Mouse (Mus musculus) testis, postnatal 10 days (tissue): Measurements from ENCODE around the gene Cdipt.

Experiments
- DNase-seq: peaks from one replicate; pipeline ENCODE4 v3.0.0; 2021; ENCODE audit warnings: low spot score

Gene Cdipt

DNA sequence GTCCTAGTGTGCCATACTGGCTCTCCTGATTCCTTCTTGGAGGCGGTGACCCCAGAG lies at the start of gene Cdipt:
Gene Cdipt, plus strand, starts transcription at position 22 of the 57 bp plus-strand sequence.
- DNase-seq, result no peak

DNA sequence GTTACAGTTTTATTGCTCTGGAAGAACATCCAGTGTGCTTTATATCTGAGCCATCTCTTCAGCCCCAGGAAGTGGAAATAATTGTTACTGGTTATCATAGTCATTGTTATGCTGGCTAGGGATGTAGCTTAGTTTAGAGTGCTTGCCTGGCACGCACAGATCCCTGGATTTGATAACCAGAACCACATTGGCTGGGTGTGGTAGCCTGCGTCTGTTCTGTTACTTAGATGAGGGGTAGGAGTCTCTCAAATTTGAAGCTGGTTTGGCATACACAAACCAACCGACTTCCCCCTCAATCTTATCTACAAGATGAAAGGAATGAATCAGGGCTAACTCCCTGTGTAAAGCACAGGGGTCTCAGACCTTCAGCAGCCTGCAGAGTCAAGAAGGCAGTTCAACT lies 49.4 kb upstream of the Cdipt start:
- DNase-seq, result no peak

DNA sequence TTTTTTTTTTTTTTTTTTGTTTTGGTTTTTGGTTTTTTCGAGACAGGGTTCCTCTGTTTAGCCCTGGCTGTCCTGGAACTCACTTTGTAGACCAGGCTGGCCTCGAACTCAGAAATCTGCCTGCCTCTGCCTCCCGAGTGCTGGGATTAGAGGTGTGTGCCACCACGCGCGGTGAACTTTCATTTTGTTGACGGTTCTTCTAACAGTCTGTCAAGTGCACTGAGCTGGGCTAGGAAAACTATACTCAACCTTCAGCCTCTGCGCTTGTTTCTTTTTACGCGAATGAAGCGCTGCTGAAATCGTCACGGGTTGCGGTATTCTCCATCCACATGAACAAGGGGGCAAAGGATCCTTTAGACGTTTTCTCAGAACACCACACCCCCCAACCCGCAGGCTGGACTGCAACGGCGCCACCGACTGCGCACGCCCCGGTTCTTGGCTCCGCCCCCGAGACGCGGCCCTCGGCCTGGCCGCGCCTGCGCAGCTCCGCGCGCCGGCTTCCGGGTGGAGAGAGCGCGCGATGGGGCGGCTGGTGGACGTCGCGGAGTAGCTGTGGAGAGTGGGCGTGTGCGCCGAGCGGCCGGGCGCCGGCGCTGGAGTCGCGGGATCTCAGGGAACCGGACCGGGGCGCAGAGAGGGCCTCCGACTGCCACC lies 47.2 kb upstream of the Cdipt start, which contains the start of gene Kctd13:
Gene Kctd13, plus strand, starts transcription at position 496 of the 654 bp plus-strand sequence.
- DNase-seq, result peak; percentile 97

DNA sequence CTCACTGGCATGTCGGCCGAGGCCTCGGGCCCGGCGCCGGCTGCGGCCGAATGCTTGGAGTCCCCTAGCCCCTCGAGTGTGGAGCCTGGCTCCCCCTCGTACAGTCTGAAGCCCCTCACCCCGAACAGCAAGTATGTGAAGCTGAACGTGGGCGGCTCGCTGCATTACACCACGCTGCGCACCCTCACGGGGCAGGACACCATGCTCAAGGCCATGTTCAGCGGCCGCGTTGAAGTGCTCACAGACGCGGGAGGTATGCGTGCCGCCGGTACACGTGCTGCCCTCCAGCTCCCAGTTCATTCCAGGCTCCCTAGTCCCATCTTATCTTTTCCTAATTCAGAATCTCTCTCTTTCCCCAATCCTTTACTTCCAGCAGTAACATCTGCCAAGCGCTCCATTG lies 46.7 kb upstream of the Cdipt start:
- peak; percentile 65 for DNase-seq

DNA sequence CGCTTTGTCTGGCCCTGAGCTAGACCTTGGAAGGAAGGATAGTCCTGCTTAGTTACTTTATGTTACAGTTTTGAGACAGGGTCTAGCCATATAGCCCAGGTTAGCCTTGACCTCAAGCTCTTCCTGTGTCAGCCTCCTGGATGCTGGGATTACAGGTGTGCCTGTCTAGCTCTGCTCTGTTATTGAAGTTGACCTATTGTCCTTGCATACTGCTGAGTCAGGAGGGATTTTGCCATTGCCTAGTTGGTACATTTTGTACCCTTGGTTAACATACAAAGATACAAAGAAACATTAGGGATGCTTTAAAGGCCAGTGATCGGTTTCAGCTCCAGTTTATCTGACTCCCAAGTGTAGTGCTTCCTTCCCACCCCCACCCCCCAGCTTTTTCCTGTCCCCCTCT lies 43.1 kb upstream of the Cdipt start:
- DNase-seq, result no peak

DNA sequence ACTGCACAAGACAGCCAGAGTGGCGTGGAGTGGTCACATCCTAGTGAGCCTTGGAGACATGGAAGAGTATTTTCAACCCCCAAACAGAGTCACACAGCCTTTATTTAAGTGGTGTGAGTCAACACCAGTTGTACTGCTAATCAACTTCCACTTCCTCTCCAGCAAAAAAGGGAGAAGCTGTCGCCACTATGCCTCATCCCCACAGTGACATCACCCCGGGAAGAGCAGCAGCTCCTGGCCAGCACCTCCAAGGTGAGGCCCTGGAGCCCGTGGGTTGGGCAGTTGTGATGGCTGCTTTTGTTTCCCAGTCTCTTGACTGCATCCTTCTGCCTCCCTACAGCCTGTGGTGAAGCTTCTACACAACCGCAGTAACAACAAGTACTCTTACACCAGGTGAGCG lies 34.5 kb upstream of the Cdipt start:
- DNase-seq, result no peak

DNA sequence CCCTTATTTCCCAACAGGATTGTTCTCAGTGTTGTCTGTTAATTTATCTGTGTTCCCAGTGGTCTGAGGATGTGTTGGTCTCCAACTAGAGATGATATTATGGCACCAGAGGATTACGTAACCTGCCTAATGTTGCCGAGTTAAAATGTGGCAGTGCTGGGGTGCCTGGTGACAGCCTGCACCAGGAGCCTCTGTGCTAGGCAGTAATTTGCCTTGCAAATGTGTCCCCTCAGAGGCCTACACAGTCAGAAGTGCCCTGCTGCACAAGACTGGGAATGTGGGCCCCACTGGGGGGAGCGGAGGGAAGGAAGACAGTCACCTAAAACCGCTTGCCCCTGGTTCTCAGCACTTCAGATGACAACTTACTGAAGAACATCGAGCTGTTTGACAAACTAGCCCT lies 33.9 kb upstream of the Cdipt start:
- no peak for DNase-seq

DNA sequence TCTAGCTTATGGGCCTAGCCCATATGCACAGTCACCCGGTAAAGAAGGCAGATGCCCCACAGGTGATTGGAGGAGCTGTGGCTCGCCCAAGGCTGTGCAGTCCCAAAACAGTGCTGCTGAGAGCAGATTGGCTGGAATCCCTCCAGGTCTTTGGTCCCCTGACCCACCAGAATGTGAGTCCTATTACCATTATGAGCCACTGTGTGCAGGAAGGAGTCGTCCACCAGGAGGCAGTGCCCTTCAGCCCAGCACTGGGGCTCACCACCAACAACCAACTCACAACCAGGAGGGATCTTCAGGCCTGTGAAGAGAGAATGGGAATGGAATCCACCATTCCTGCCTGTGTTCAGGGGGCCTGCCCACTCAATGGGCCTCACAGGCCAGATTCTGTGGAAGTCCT lies 29.2 kb upstream of the Cdipt start:
- peak; percentile 71 for DNase-seq

DNA sequence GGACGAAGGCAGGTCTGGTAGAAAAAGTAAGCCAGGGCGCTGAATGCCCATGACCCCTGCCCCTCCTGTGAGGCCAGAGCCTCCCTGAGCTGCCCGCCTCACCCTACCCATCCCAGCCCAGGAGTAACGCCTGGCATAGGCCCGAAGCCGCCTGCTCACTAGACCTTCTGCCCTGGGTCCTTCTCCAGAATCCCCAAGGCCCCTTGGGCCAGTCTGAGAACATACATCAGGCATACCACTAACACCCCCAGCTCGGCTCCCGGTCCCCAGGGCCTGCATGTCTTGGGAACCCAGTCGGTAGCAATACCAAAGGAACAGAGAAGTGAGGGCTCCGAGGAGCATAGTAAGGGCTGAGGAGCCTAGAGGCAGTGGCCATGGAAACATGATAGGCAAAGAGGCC lies 27.1 kb upstream of the Cdipt start:
- no peak for DNase-seq

DNA sequence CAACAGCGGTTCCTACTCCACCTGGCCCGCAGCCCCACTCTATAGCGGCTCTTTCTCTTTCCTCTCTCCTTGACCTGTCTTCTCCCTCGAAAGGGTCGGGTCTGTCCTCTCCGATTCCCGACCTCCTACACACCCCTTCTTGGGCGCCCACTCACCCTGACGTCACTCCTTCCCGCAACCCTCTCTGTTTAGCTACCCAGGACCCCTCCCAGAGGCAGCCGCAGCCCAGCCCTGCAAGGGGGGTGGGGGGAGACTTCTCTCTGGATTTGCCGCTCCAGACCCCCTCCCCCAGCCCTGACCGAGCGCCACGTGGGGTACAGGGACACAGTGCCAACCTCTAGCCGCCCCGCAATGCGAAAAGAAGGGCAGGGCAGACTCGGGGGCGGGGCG lies 26.3 kb upstream of the Cdipt start, which contains the start of gene Asphd1:
Gene Asphd1, minus strand, starts transcription at position 180 of the 390 bp plus-strand sequence.
- no peak for DNase-seq

DNA sequence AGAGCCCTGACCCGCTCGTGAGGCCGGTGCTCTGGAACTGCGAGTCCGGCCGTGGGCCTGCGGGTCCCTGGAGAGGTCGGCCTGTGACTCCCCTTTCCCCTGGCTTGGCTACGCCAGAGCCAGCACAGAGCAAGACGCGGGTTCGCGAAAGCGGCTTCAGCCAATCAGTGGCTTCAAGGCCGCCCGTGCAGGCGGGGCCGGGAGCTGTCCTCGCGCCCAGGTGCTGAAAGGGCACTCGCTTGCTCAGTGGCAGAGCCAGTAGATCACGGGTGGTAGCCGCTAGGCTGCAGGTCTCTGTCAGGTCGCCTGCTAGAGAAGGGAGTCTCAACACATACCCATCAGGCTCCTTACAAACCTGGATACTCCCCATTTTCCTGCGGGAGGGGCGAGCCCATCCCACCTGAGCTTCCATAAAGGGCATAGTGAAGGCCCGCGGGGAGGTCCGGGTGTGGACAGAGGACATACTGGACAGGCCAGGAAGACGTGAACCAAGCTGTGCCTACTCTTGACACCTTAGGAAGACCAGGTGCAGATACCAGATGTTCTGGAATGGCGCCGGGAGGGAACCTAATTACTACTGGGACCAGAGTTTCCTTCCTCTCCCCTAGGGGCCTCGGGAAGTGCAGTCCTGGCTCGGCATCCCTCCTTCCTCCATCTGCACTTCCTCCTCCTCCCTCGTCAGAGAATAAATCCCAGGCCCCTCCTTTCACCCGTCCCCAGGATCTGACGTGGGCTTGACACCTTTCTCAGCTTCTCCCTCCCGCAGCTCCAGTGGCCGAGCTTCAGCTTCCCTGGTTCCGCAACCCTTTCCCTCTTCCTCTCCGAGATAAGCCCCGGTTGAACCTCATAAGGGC lies 25.7 kb upstream of the Cdipt start, which contains the start of gene Sez6l2:
Gene Sez6l2, plus strand, starts transcription at position 771 of the 854 bp plus-strand sequence.
- peak; percentile 97 for DNase-seq

DNA sequence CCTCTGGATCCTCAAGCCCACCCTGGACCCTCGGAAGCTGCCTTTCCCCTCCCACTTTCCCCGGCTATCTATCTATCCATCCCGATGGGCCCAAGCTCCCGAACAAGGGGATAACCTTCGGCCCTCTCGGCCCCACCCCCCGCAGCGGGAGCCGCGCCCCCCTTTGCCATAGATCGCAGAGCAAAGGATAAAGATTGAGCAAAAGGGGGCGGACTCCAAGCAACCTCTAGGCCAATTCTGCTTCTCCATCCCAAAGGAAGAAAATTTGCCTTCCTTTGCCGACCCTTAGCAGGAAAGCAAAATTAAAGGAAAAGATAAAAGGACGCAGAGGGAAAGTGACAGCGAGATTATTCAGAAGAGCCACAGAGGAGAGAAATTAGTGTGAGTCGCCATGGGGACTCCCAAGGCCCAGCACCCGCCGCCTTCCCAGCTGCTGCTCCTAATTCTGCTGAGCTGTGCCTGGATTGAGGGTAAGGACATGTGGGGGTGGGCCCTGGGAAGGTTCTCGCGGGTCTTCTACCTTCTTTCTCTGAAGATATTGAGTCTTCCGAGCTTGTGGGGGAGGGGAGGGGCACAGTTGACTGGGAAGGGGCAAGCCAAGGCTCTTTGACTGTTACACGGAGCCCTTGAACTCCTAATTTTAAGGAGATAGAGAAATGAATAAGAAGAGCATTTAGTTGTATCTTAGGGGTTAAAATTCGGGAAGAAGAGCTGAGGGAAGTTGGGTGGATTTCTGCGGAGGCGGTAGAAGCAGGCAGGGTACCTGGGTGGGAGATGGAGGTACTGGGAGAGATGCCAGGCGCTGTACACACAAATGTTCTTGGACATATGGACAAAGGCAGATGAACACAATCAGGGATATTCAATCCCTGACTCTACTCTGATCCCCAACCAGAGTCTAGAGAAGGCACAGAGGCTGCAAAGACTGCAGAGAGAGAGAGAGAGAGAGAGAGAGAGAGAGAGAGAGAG lies 24.8 kb upstream of the Cdipt start:
- DNase-seq, result no peak

DNA sequence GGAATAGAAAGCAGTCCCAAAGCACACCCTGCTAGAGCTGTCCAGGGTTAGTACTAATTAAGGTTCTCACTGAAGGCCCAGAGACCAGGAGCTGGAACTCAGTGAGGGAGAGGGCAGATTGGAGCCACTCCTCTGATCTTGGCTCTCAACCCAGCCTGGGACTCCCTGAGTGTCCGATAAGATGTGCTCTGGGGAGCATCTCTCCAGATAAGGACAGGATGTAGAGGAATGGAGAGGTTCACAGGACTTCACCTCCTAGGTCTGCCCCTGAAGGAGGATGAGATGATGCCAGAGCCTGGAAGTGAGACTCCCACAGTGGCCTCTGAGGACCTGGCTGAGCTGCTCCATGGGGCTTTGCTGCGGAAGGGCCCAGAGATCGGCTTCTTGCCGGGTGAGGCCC lies 24.0 kb upstream of the Cdipt start:
- no peak for DNase-seq

DNA sequence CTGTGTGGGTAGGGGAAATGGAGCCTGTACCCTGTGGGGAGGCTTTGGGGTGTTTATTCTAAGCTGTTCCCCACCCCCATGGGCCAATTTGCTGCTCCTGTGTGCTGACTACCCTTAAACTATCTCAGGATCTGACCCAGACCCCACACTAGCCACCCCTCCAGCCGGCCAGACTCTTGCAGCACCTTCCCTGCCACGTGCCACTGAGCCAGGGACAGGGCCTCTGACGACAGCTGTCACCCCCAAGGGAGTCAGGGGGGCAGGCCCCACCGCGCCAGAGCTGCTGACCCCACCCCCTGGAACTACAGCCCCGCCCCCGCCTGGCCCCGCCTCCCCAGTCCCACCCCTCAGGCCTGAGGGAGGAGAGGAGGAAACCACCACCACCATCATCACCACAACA lies 23.1 kb upstream of the Cdipt start:
- no peak for DNase-seq

DNA sequence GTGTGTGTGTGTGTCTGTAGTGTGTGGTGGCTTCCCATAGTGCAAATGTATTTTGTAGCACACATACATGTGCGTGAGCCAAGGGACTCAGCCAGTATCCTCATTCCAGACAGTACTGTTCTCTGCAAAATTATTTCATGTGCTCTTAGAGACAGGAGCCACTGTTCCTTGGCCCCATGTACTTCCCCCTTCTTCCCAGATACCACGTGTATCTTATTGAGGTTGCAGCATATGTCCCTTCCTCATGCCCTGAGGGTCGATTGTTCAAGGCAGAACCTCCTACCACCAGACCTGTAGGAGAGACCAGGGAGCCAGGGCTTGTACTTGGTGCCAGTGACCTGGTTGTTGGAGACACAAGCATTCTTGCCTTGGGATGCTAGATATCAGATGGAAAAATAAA lies 20.6 kb upstream of the Cdipt start:
- DNase-seq, result no peak

DNA sequence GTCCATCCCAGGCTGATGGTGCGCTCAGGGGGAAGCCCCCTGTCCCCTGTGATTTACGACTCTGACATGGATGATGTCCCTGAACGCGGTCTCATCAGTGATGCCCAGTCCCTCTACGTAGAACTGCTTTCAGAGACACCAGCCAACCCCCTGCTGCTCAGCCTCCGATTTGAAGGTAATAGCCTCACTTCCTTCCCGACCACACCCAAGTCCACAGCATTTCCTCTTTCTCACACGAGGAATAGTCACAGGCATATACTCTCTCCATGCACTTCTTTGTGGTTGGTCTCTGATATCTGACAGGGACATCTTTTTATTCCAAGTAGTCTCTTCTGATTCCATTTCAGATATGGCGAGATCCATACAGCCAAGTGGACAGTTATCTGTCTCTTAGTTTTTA lies 15.9 kb upstream of the Cdipt start:
- no peak for DNase-seq

DNA sequence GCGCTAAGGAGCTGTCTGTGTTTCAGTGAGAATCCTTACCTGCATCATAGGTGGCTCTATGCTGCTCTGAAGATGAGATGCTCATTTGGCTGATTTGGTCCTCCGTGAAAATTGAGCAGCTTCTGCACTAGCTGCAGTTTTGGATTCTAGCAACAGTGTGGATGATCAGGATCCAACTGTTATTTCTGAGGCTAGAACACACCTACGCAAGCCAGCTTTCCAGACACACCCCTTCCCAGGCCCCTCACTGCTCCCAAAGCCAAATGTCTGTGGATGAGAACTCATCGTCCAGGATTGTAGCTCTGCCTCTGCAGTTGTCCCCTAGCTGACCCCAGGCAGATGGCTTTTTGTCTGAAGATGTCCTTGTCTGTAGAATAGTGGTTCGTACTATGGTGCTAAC lies 14.6 kb upstream of the Cdipt start:
- DNase-seq, result no peak

DNA sequence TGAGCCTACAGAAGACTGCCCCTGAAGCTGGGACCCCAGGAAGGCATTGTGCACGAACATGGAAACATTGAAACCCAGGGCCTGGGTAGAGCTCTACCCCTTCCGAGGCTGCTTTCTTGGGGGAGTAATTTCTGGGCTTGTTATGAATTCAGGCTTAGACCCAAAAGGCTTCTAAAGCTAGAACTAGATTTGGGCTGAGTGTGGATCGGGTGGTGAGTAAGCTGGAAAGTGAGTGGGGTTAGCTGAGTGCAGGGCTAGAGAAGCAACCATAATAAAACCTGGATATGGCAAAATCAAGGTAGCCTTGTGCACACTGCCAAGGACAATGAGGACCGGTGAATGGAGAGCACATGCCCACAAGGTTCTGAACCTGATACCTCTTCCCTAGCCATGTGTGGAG lies 13.7 kb upstream of the Cdipt start:
- DNase-seq, result no peak

DNA sequence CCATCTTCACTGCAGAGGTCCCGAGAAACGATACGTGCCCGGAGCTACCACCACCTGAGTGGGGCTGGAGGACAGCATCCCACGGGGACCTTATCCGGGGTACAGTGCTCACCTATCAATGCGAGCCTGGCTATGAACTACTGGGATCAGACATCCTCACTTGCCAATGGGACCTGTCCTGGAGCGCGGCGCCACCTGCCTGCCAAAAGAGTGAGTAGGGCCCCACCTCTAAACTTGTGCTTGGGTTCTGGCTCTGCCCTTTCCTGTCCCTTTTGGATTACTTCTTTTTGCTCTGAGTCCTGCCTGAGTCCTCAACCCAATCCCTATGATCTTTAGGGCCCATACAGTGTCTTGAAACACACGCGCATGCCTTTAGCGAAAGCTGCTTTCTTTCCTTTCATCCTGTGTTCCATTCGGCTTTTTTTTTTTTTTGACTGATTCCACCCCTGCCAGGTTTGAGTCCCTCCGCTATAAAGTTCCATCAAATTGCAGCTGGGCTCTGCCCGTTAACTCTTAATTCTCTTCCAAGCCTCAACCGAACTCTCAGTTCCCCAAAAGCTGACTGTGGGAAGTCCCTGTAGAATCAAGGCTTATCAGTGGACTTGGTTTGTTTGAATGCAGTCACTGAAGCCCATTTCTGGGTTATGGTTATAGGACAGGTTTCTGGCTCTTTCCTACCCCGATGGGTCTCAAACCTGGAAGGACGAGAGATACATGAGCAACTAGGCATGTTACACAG lies 12.0 kb upstream of the Cdipt start:
- peak; percentile 69 for DNase-seq

DNA sequence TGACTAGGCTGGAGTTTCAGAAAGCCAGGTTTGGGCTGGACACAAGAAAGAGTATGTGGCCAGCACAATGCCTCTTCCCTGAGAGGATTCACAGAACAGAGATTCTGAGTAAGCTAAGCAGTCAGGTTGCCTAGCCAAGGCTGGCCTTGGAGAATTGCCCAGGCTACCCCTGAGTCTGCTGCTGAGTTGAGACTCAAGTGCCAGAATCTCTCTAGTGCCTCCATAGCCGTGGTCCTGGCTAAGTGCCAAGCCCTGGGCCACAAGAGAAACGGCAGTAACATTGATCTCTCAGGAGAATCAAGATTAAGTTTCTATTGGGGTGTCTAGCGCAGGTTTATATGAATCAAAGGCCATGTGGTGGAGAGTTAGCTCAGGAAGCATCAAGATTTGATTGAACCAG lies 10.1 kb upstream of the Cdipt start:
- DNase-seq, result no peak

DNA sequence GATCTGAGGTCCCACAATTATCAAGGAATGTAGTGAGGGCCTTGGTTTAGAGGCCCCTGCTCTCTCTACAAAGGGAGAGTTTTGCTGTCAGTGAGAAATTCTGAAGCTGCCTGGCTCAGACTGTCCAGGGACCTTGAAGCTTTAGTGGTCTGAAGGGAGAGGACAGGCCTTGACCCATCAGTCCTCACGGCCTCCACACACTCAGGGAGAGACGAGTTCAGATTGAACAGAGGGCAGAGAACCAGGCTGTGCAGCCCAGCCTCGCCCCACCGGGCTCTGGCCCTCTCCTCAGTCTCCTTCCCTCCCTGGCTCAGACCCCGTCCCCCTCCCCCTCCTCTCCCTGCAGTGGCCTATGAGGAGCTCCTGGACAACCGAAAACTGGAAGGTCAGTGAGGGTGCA lies 8.4 kb upstream of the Cdipt start:
- no peak for DNase-seq

DNA sequence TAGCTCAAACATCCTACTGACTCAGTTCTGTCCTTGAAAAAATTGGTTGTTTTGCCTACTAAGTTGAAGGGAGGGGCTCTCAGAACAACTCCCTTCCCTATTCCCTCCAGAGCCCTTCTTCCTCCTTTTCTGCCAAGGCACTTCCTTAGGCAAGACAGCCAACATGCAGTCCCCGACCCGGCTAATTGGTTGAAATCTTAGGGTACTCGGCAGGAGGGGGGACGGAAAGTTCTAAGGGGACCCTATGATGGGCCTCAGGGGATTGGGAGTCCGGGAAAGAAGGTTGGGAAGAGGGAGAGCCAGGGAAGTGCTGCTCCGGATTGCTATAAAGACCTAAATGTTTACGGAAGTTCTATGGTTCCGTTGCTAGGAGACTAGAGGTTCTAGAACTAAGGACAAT lies 221 bp upstream of the Cdipt start:
- DNase-seq, result no peak
